Mouse (Mus musculus) stomach, postnatal 0 days (tissue): ENCODE results near the gene Slc2a8.

Source experiments
- CTCF ChIP-seq: IDR thresholded peaks from 2 replicates; pipeline ENCODE4 v1.5.1; 2016; ENCODE audit warnings: antibody characterized with exemption, low read depth, mild to moderate bottlenecking, moderate library complexity
- EP300 ChIP-seq: optimal IDR thresholded peaks from 2 replicates; pipeline ENCODE3; 2016; ENCODE audit warnings: antibody characterized with exemption

- TF ChIP-seq EP300, result no peak
- TF ChIP-seq CTCF, result no peak
These were observed 20.3 kb upstream of the Slc2a8 start for GRCm38 (mm10) chr2:33002144-33002543.
